Mouse (Mus musculus): ENCODE measurements around the gene Tubb4b. TPM values are rescaled to one million over a fixed set of nuclear protein-coding genes. Genes with fewer than 3 reads are reported as not detected.

Tubb4b gene
- total and polyA plus RNA-seq, 3 experiments, result 183 to 1,037 (median 979) TPM

GRCm38 (mm10) chr2:25181891-25182397 lies 42.6 kb downstream of the Tubb4b start:
- peak overlapping the region; percentile 59 to 99 for H3K4me3 ChIP-seq (ENCODE audit: control insufficient read depth in 1 of 2, insufficient read depth in 1 of 2, low read depth in 2 of 2, low read length in 2 of 2)
- DNase-seq (ENCODE audit: low read depth, low spot score), result peak; percentile 63
- H3K36me3 ChIP-seq (ENCODE audit: control insufficient read depth in 1 of 2, insufficient read depth in 2 of 2, low read length in 2 of 2), result peaks cover 0 to 5% of the 10 kb centered on the region in 2 experiments; a peak in 2 of 4 replicates
- peak overlapping the region; percentile 90 for H3K9ac ChIP-seq (ENCODE audit: control insufficient read depth, low read depth, low read length, poor library complexity, severe bottlenecking)
- peak overlapping the region; percentile 85 for H3K27ac ChIP-seq (ENCODE audit: control insufficient read depth, low read depth, low read length)
- H3K27me3 ChIP-seq (ENCODE audit: control insufficient read depth in 1 of 2, insufficient read depth in 2 of 2, low read length in 2 of 2), result no peaks in the 10 kb centered on the region
- H3K9me3 ChIP-seq (replicated peaks; ENCODE audit: insufficient read depth, low read length), result no peaks in the 10 kb centered on the region
- peaks cover 1 to 11% of the 10 kb centered on the region in 2 experiments; a peak in 3 of 4 replicates for H3K4me1 ChIP-seq (ENCODE audit: control insufficient read depth in 1 of 2, insufficient read depth in 2 of 2, low read length in 2 of 2)
- TF ChIP-seq SIN3A (IDR thresholded peaks at IDR 0.05; ENCODE audit: low read length), result peak; percentile 69
- TF ChIP-seq USF1 (IDR thresholded peaks at IDR 0.05; ENCODE audit: low read depth, low read length), result peak; percentile 24; the same call in 1 of the 2 replicates
- TF ChIP-seq CHD1 (IDR thresholded peaks at IDR 0.05; ENCODE audit: low read depth, low read length), result peak; percentile 57
- TF ChIP-seq BHLHE40 (IDR thresholded peaks at IDR 0.05; ENCODE audit: borderline replicate concordance, low read depth, low read length), result peak; percentile 14; the same call in 1 of the 2 replicates
- no peak for TF ChIP-seq SMC3 (IDR thresholded peaks at IDR 0.05; ENCODE audit: low read depth, low read length)
- TF ChIP-seq MXI1 (IDR thresholded peaks at IDR 0.05; ENCODE audit: low read depth, low read length), result peak; percentile 86
- peak; percentile 51 for TF ChIP-seq TBP (IDR thresholded peaks at IDR 0.05; ENCODE audit: low read depth, low read length)
- peak in 1 of 2 experiments; percentile 18; a peak in 1 of 4 replicates for TF ChIP-seq POLR2A (IDR thresholded peaks at IDR 0.05; ENCODE audit: control insufficient read depth in 1 of 2, insufficient read depth in 1 of 2, low read depth in 1 of 2, low read length in 2 of 2, poor library complexity in 1 of 2)
- peak; percentile 51; the same call in 1 of the 2 replicates for TF ChIP-seq NELFE (IDR thresholded peaks at IDR 0.05; ENCODE audit: low read depth, low read length)
- TF ChIP-seq E2F4 (IDR thresholded peaks at IDR 0.05; ENCODE audit: borderline replicate concordance, low read depth, low read length), result peak; percentile 53; the same call in 1 of the 2 replicates
- 0 out of 2 replicates have a peak, but pooled peaks have one; percentile 3 for TF ChIP-seq HCFC1 (IDR thresholded peaks at IDR 0.05; ENCODE audit: low read depth, low read length)
- TF ChIP-seq ETS1 (IDR thresholded peaks at IDR 0.05; ENCODE audit: low read depth, low read length), result no peak
- TF ChIP-seq RAD21 (IDR thresholded peaks at IDR 0.05; ENCODE audit: low read depth, low read length), result no peak
- peak; percentile 45; the same call in 1 of the 2 replicates for TF ChIP-seq CHD2 (IDR thresholded peaks at IDR 0.05; ENCODE audit: low read length)
- TF ChIP-seq CTCF (IDR thresholded peaks at IDR 0.05 in 2 of 3, conservative IDR thresholded peaks at IDR 0.05 in 1 of 3; ENCODE audit: control insufficient read depth in 1 of 3, insufficient read depth in 1 of 3, low read depth in 2 of 3, low read length in 3 of 3, poor library complexity in 1 of 3, severe bottlenecking in 1 of 3), result no peak
- peak; percentile 69 for TF ChIP-seq MAX (IDR thresholded peaks at IDR 0.05; ENCODE audit: low read length)
- TF ChIP-seq ZC3H11A (IDR thresholded peaks at IDR 0.05; ENCODE audit: low read depth, low read length), result no peak
- 0 out of 4 replicates have a peak, but pooled peaks of 1 of the 2 experiments have one; percentile 6 for TF ChIP-seq EP300 (IDR thresholded peaks at IDR 0.05; ENCODE audit: low read depth in 1 of 2, low read length in 2 of 2)
- peak; percentile 93 for TF ChIP-seq MYC (IDR thresholded peaks at IDR 0.05; ENCODE audit: low read depth, low read length)
- H3K79me2 ChIP-seq (ENCODE audit: control insufficient read depth, insufficient read depth, low read length, poor library complexity), result peaks cover 8% of the 10 kb centered on the region
